Mouse (Mus musculus): ENCODE data around the gene Hpcal1. TPM values are rescaled to one million over a fixed set of nuclear protein-coding genes. Genes with fewer than 3 reads are reported as not detected.

The Hpcal1 gene
- polyA plus RNA-seq, 1 experiment = 544 TPM

DNA sequence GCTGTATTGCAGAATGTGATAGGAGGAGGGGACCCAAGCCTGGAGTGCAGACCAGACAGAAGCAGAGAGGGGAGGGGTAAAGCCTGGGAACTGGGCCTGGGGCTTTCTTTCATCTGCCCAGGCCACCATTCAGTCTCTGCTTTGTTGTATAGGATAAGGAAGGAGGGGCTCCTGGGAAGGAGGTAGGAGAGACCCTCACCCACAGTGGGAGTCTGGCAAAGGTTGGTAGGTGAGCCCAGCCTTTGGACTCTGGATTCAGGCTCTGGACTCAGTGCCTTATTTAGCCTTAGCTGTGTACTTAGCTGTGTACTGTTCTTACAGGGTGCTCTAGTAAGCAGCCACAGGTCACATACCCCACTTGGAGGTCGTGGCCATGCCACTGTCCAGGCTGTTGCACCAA is 8.8 kb downstream of the Hpcal1 start:
- no peaks in the 10 kb centered on the region for H3K27me3 ChIP-seq (ENCODE audit: control insufficient read depth, insufficient read depth, low read length)

DNA sequence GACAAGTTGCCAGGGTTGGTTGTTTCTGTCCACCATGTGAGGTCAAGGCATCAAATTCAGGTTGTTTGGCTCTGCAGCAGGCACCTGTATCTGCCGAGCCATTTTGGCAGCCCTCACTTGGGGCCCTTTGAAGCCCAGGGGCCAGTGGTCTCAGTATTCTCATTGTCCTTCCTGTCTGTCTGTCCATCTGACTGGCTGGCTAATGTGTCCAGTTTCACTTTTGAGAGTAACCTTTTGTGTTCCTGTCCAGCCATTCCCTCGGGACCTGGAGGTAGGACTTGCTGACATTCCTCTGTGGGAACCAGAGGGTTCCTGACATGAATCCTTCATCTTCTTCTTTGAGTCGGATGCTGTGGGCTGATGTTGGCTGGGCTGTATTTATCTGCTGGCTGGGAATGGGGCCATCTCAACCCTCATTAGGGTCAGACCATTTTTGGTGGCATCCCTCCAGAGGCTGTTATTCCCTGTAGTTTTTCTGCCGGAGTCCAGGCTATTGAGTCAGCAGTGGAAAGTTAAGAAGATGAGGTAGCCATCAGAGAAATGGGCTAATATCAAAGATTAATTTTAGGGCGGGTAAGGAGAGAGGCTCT is 10.6 kb downstream of the Hpcal1 start:
- no peak overlapping the region for H3K4me3 ChIP-seq (replicated peaks; ENCODE audit: insufficient read depth, low read depth, low read length)
- peak in 1 of 2 experiments; percentile 22 for DNase-seq
- H3K27me3 ChIP-seq (ENCODE audit: control insufficient read depth, insufficient read depth, low read length) = no peaks in the 10 kb centered on the region
- no peak for TF ChIP-seq POLR2A (IDR thresholded peaks at IDR 0.05; ENCODE audit: borderline replicate concordance, insufficient read depth, low read length)
- TF ChIP-seq CTCF (IDR thresholded peaks at IDR 0.05; ENCODE audit: borderline replicate concordance, insufficient read depth, low read depth, low read length) = no peak
- H3K4me1 ChIP-seq (ENCODE audit: control insufficient read depth, insufficient read depth, low read length) = peaks cover 29% of the 10 kb centered on the region
- H3K27ac ChIP-seq (ENCODE audit: insufficient read depth, low read length) = no peak overlapping the region
- WGBS = 52% methylated on average over 5 of the region's 5 CpGs

More for the DNA sequence above, 8.8 kb downstream of the Hpcal1 start:
- DNase-seq = no peak
- TF ChIP-seq CTCF (IDR thresholded peaks at IDR 0.05; ENCODE audit: borderline replicate concordance, insufficient read depth, low read depth, low read length) = no peak
- TF ChIP-seq POLR2A (IDR thresholded peaks at IDR 0.05; ENCODE audit: borderline replicate concordance, insufficient read depth, low read length) = no peak
- Histone ChIP-seq H3K27ac (ENCODE audit: insufficient read depth, low read length) (no peak overlapping the region), H3K4me1 (ENCODE audit: control insufficient read depth, insufficient read depth, low read length) (peaks cover 41% of the 10 kb centered on the region), H3K4me3 (replicated peaks; ENCODE audit: insufficient read depth, low read depth, low read length) (no peak overlapping the region)
- WGBS = 63% methylated on average over 1 of the region's 1 CpGs

DNA sequence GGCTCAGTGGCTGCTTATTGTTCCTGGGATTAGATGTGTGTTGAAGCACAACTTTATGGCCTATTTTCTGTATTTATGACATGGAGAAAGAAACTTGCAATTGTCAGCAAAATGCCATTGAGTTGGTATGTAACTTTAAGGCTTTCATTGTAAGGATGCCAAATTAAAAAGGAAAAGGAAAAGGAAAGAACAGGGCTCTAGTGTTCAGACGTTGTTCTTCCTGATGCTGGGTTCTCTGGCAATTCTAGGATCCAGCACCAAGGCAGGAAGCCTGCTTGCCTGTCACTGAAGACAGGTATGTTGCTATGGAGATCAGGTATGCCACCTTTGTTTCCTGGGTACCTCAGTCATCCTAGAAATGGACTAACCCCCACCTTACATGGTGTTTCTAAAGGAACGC is 11.1 kb downstream of the Hpcal1 start:
- no peak for DNase-seq
- Histone ChIP-seq H3K4me3 (replicated peaks; ENCODE audit: insufficient read depth, low read depth, low read length) (no peak overlapping the region), H3K4me1 (ENCODE audit: control insufficient read depth, insufficient read depth, low read length) (peaks cover 23% of the 10 kb centered on the region), H3K27me3 (ENCODE audit: control insufficient read depth, insufficient read depth, low read length) (no peaks in the 10 kb centered on the region), H3K27ac (ENCODE audit: insufficient read depth, low read length) (no peak overlapping the region)
- 47% methylated on average over 2 of the region's 2 CpGs for WGBS
- TF ChIP-seq CTCF (IDR thresholded peaks at IDR 0.05; ENCODE audit: borderline replicate concordance, insufficient read depth, low read depth, low read length) = no peak
- no peak for TF ChIP-seq POLR2A (IDR thresholded peaks at IDR 0.05; ENCODE audit: borderline replicate concordance, insufficient read depth, low read length)

DNA sequence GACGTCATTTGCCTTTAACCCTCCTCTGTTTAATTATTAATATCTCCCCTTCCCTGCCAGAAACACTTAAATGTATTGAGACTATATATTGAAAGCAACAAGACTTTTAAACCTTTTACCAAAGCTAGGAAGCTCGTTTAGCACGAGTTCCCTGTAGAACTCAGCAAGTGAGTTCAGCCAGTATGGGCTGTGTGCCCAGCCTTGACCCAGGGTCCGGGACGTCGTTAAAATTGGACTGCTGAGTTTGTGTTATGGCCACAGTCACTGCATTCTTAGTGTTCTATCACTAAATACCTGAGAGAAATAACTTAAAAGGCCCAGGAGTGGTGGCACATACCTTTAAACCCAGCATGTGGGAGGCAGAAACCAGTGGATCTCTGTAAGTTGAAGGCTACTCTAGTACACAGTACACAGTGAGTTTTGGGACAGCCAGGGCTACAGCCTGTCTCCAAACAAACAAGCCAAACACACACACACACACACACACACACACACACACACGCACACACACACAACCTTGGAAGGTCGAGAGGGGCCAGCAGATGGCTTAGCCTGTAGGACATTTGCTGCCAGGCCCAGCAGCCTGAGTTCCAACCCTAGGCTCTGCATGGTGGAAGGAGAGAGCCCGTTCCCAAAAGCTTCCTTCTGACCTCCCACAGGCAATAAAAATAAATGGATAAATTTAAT is 11.7 kb downstream of the Hpcal1 start:
- Histone ChIP-seq H3K4me3 (replicated peaks; ENCODE audit: insufficient read depth, low read depth, low read length) (no peak overlapping the region), H3K27me3 (ENCODE audit: control insufficient read depth, insufficient read depth, low read length) (no peaks in the 10 kb centered on the region), H3K4me1 (ENCODE audit: control insufficient read depth, insufficient read depth, low read length) (peaks cover 18% of the 10 kb centered on the region), H3K27ac (ENCODE audit: insufficient read depth, low read length) (no peak overlapping the region)
- TF ChIP-seq POLR2A (IDR thresholded peaks at IDR 0.05; ENCODE audit: borderline replicate concordance, insufficient read depth, low read length) (no peak), CTCF (IDR thresholded peaks at IDR 0.05; ENCODE audit: borderline replicate concordance, insufficient read depth, low read depth, low read length) (no peak)
- DNase-seq = peak; percentile 77 to 83
- 18% methylated on average over 9 of the region's 9 CpGs for WGBS

DNA sequence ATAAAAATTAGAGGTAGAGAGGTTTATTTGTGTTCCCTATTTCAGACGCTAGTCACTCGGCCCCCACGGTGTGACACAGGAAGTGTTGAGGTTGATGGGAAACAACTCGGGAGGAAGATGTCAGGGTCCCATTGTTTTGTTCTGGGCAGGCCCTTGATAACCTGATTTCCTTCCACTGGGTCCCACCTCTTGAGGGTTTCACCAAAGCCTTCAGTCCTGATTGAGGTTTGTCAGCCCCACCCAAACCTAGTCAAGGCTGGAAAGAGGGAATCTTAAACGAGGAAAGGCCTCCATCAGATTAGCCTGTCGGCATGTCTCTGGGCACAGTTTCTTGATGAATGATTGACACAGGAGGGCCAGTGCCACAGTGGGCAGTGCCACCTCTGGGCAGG is 12.3 kb downstream of the Hpcal1 start:
- Histone ChIP-seq H3K4me1 (ENCODE audit: control insufficient read depth, insufficient read depth, low read length) (peaks cover 16% of the 10 kb centered on the region), H3K27me3 (ENCODE audit: control insufficient read depth, insufficient read depth, low read length) (no peaks in the 10 kb centered on the region), H3K27ac (ENCODE audit: insufficient read depth, low read length) (peak overlapping the region; percentile 20; the same call in 1 of the 2 replicates), H3K4me3 (replicated peaks; ENCODE audit: insufficient read depth, low read depth, low read length) (no peak overlapping the region)
- WGBS = 55% methylated on average over 6 of the region's 6 CpGs
- TF ChIP-seq POLR2A (IDR thresholded peaks at IDR 0.05; ENCODE audit: borderline replicate concordance, insufficient read depth, low read length) (no peak), CTCF (IDR thresholded peaks at IDR 0.05; ENCODE audit: borderline replicate concordance, insufficient read depth, low read depth, low read length) (no peak)
- DNase-seq = peak in 1 of 2 experiments; percentile 38

DNA sequence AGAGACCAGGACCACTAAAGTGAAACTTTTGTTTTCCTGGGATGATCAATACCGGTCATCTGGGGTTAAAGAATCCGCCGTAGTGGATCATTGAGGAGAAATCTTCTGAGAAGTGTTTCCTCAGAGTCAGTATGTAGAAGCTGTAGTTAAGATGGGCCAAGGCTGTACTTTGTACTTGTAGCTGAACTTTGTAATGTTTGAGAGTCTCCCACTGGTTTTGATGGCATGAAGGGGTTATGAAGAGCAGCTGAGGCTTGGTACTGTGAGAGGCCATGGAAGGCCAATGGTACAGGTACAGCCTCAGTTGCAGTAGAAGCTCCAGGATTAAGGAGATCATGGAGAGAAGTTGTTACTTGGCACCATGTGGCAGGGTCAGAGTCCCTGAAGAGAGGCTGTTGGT is 13.2 kb downstream of the Hpcal1 start:
- TF ChIP-seq CTCF (IDR thresholded peaks at IDR 0.05; ENCODE audit: borderline replicate concordance, insufficient read depth, low read depth, low read length) = no peak
- no peak for TF ChIP-seq POLR2A (IDR thresholded peaks at IDR 0.05; ENCODE audit: borderline replicate concordance, insufficient read depth, low read length)
- Histone ChIP-seq H3K4me3 (replicated peaks; ENCODE audit: insufficient read depth, low read depth, low read length) (no peak overlapping the region), H3K27me3 (ENCODE audit: control insufficient read depth, insufficient read depth, low read length) (no peaks in the 10 kb centered on the region), H3K27ac (ENCODE audit: insufficient read depth, low read length) (no peak overlapping the region), H3K4me1 (ENCODE audit: control insufficient read depth, insufficient read depth, low read length) (peaks cover 16% of the 10 kb centered on the region)
- WGBS = 96% methylated on average over 3 of the region's 3 CpGs
- no peak for DNase-seq

DNA sequence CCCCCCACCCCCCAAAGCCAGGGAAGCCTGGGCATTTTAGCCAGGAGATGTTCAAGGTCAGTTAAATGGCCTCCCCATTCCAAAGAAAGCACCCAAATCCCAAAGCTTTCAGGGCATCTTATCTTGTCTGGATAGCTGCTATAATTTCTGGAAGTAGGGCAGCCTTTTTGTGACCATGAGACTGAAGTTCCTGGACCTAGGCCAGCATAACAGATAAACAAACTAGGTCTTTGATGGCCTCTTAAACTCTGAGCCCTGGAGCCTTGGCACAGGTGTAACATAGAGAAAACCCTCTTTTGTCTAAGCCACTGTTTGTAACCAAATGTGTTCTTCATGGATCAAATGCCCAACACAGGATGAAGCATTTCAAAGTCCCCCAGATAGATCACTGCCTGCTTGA is 16.8 kb downstream of the Hpcal1 start:
- peaks cover 27% of the 10 kb centered on the region for H3K4me1 ChIP-seq (ENCODE audit: control insufficient read depth, insufficient read depth, low read length)
- H3K27ac ChIP-seq (ENCODE audit: insufficient read depth, low read length) = no peak overlapping the region
- no peak for DNase-seq
- no peaks in the 10 kb centered on the region for H3K27me3 ChIP-seq (ENCODE audit: control insufficient read depth, insufficient read depth, low read length)
- no peak overlapping the region for H3K4me3 ChIP-seq (replicated peaks; ENCODE audit: insufficient read depth, low read depth, low read length)
- no peak for TF ChIP-seq CTCF (IDR thresholded peaks at IDR 0.05; ENCODE audit: borderline replicate concordance, insufficient read depth, low read depth, low read length)
- no peak for TF ChIP-seq POLR2A (IDR thresholded peaks at IDR 0.05; ENCODE audit: borderline replicate concordance, insufficient read depth, low read length)

DNA sequence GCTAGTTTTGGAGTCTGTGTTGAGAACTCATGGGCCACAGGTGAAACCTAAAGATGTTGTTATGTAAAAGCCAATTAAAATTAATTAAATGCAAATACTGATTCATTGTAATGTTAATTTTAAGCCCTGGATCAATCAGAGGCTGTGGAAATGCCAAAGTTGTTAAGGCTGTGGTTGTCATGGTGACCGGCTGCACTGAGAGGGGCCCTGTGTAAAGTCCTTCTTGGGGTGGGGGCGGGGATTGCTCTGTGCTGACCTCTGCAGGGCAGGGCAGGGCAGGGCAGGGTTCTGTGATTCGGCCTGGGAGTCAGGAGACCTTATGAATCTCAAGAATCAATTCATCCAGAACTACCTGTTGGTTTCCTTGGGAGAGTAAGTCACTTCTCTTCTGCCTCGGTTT is 18.8 kb downstream of the Hpcal1 start:
- no peaks in the 10 kb centered on the region for H3K27me3 ChIP-seq (ENCODE audit: control insufficient read depth, insufficient read depth, low read length)
- H3K4me1 ChIP-seq (ENCODE audit: control insufficient read depth, insufficient read depth, low read length) = peaks cover 28% of the 10 kb centered on the region
- no peak overlapping the region for H3K4me3 ChIP-seq (replicated peaks; ENCODE audit: insufficient read depth, low read depth, low read length)
- H3K27ac ChIP-seq (ENCODE audit: insufficient read depth, low read length) = no peak overlapping the region
- 0 out of 2 replicates have a peak, but pooled peaks have one; percentile 9 for TF ChIP-seq CTCF (IDR thresholded peaks at IDR 0.05; ENCODE audit: borderline replicate concordance, insufficient read depth, low read depth, low read length)
- TF ChIP-seq POLR2A (IDR thresholded peaks at IDR 0.05; ENCODE audit: borderline replicate concordance, insufficient read depth, low read length) = no peak
- no peak for DNase-seq
- 70% methylated on average over 4 of the region's 4 CpGs for WGBS

Measured in cerebellum, adult 2 months (tissue).